Mouse (Mus musculus) embryonic stem cell, embryonic (primary cell): ENCODE measurements around the gene Immp2l.
"Not testable (repeated sequence)": the region's sequence is repeated elsewhere in the genome, so short reads cannot be mapped to it uniquely, and the experiment has no call there.

Experiments
- CTCF ChIA-PET, 4 experiments: fragments of 300-600 bp in 2 of 4; fragments of 350-600 bp in 2 of 4; sonication (Branson Sonifier 250); formaldehyde crosslinking; loops; one replicate each; lab custom pipeline; 2022; ENCODE audit warnings: inconsistent platforms in 2 of 4; lab: Charles Lee
- POLR2A ChIA-PET, 4 experiments: fragments of 300-600 bp in 2 of 4; fragments of 350-600 bp in 2 of 4; sonication (Branson Sonifier 250); formaldehyde crosslinking; loops; one replicate each; lab custom pipeline; 2022; ENCODE audit warnings: antibody characterized with exemption in 4 of 4, inconsistent platforms in 1 of 4; lab: Charles Lee

Immp2l gene

DNA sequence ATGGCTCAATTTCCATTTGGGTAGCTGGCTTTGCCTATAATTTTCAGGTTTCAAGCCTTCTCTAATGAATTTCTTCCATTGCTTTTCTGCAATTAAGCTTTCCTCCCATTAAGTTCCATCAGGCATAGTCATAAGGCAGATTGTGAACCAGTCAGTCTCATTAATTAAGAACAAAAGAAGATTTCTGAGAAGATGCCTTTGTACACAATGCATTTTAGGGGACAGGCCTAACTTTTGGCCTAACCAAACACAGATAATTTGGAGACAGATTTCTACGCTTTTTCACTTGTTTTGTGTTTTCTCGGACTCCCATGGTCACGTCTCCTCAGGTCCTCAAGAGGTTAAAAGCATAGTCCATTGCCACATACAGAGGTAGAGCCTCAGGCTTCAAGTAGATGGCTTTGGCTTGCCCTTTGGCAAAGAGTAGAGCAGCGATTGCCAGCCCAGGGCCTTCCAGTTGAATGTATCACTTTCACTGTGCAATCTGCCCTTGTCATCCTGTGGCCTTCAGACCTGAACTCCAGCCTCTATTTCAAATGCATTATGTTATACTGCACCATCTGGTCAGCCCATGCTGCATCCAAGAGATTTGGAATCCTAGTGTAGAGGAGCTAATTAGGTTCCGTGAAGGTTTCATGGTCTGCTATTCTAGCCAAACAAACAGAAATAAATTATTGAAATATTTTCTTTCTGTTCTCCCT, 750.9 kb downstream of the Immp2l start:
- ChIA-PET CTCF (no interaction called here), POLR2A (interaction anchor here in 1 of 4 experiments (0.5 kb wide), 1 partner anchor 1786 kb away, joined by 3 read pairs; no protein-coding TSS in a partner anchor)

DNA sequence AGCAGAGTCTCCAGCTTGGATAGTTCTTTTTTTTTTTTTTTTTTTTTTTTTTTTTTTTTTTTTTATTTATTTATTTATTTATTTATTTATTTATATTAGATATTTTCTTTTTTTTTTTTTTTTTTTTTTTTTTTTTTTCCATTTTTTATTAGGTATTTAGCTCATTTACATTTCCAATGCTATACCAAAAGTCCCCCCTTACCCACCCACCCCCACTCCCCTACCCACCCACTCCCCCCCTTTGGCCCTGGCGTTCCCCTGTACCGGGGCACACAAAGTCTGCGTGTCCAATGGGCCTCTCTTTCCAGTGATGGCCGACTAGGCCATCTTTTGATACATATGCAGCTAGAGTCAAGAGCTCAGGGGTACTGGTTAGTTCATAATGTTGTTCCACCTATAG, 753.9 kb downstream of the Immp2l start:
- CTCF ChIA-PET, POLR2A ChIA-PET: not testable (repeated sequence)

- POLR2A ChIA-PET, CTCF ChIA-PET: not testable (repeated sequence)
Measured at GRCm38 (mm10) chr12:41793681-41794080, 769.8 kb downstream of the Immp2l start.

DNA sequence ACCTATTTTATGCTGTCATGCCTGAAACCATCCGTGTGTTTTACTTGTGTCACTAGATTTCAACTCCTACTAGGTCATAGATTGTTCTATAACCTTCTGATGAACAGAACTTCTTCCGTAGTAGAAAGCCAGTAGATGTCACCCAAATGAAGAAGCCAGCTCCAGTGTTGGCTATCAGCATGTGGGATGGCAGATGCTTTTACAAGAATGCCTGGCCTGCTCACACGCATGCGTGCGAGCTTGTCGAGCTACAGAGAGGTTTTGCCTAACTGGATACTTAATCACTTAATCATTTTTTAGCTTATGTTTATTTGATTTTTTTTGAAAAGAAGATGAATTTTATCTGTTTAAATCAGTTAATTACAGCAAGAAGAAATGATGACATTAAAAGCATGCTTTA, 805.6 kb downstream of the Immp2l start:
- POLR2A ChIA-PET, result no interaction called here
- CTCF ChIA-PET, result no interaction called here

- ChIA-PET CTCF (no interaction called here), POLR2A (no interaction called here)
Measured at GRCm38 (mm10) chr12:41831731-41832130, 807.8 kb downstream of the Immp2l start.

DNA sequence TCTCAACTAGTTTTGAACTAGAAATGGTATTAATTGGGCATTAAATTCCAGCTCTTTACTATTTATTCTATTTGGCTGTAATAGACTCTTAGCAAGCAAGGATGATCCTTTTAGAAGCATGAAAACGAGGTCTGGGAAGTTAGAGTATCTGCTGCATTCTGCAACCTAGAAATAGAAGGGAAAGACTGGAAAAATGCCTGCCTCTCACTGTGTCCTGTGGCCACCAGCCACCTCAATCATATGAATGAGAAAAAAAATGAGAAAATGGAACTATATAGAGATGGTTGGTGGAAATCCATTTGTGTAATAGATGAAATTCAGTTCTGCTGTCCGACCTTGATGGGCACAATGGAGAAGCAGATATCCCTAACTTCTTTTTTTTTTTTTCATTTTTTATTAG, 810.8 kb downstream of the Immp2l start:
- CTCF ChIA-PET, result no interaction called here
- POLR2A ChIA-PET, result no interaction called here

GRCm38 (mm10) chr12:41838334-41838847, 814.5 kb downstream of the Immp2l start:
- CTCF ChIA-PET, result no interaction called here
- POLR2A ChIA-PET, result no interaction called here

- POLR2A ChIA-PET, result no interaction called here
- CTCF ChIA-PET, result no interaction called here
Measured at GRCm38 (mm10) chr12:41839241-41839640, 815.4 kb downstream of the Immp2l start.

DNA sequence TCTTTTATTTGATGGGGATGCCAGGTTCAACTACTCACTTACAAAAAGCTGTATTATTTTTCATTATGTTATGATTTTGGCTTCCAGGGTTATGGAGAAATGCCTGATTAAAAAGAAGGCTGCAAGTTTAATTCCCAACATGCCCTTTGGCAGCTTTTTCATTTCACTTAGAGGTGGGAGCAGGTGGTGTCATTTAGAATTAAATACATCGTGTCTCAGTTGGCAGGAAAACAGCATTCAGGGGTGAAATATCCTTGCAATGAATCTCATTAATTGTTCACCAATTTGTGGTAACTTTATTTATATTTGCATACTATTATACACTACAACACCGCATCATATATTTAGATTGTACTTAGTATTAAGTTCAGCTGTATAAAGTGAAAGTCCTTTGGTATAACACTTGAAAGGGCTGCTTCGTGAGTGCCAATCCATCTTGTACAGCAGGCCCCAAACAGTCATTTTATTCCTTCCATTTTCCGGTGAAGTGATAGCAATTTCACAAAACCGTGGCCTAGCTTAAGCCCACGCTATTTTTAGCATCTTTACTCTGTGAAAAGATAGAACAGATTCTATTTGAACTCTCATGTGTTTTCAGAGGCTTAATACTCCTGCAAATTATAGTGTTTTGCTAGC, 818.9 kb downstream of the Immp2l start:
- ChIA-PET CTCF (no interaction called here), POLR2A (no interaction called here)

DNA sequence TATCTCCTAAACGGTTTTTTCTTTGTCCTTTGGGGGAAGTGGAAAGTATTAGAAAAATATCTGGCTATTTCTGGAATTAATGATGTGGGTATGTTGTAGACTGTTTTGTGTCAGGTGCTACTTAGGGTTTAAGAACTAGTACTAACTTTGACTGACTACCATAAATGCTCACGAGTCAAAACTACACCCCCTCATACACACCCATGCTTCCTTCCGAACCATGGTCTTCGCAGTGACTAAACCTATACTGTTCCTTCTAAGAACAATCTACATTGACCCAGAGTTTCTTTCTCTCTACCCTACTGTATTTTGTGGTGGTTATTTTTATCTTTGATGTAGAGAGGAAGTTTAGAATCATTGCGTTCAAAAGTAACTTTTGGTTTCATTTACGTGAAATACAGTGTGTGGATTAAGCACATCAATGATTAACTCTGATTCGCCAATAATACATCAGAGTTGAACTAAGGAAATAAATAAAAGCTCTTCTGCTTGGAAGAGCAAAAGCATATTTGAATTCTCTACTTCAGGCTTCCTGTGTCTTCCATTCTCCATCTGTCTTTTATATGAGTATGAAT, 828.1 kb downstream of the Immp2l start:
- POLR2A ChIA-PET, result no interaction called here

GRCm38 (mm10) chr12:41859652-41860051, 835.8 kb downstream of the Immp2l start:
- POLR2A ChIA-PET, CTCF ChIA-PET: not testable (repeated sequence)

More for the DNA sequence above, 828.1 kb downstream of the Immp2l start:
- CTCF ChIA-PET, result no interaction called here

- POLR2A ChIA-PET, result no interaction called here
Measured at GRCm38 (mm10) chr12:41868317-41868716, 844.4 kb downstream of the Immp2l start.

GRCm38 (mm10) chr12:41874015-41874414, 850.1 kb downstream of the Immp2l start:
- POLR2A ChIA-PET, result no interaction called here

More at GRCm38 (mm10) chr12:41868317-41868716, 844.4 kb downstream of the Immp2l start:
- CTCF ChIA-PET, result no interaction called here

DNA sequence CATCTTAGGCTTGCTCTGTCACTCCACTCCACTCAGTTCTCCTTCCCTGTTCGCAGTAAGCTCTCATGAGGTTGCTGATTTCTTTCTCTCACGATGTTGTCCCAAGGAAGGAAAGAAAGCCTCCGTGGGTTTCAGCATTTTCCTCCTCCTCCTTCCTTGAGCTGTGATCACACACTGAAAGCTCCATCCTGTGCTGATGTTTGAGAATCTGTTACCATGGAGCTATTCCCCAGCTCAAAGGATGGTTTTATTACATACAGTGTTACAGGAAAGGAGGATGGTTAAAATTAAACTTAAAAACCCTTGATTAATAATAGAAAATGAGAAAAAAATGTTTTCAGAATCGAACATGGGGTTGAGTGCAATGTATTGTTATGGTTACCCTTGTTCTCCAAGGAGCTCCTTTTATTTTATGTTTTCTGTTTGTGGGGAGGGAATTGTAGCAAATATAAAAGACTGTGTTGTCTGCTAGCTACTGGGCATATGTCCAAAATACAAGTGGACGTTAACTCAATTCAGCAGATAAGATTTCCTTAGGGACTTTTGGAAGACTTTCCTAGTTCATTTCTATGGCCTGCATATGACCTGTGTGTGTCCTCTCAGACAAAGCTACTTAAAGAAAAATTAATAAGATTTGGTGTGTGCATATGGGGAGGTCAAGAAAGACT, 853.5 kb downstream of the Immp2l start:
- ChIA-PET CTCF (no interaction called here), POLR2A (interaction anchor here in 1 of 4 experiments (0.8 kb wide), 1 partner anchor 239 kb away, joined by 3 read pairs; no protein-coding TSS in a partner anchor)

More at GRCm38 (mm10) chr12:41874015-41874414, 850.1 kb downstream of the Immp2l start:
- CTCF ChIA-PET, result no interaction called here

DNA sequence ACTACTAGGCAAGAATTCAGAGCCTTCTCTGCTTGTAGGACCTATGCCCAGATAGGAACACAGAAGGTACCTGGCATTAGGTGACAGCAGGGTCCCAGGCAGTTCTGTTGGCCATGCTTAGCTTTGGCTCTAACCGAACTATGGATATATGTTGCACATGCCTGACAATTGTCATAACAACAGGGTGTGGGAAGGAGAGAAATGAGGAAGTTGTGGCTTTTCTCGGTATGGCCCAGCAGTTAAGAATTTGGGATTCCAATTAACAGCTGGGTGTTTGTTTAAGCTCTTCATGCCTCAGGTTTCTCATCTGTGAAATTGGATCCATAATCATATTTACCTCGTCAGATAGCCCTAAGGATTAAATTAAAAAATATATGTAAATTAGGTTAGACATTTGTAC, 854.6 kb downstream of the Immp2l start:
- ChIA-PET CTCF (no interaction called here), POLR2A (interaction anchor here in 1 of 4 experiments (0.8 kb wide), 1 partner anchor 240 kb away, joined by 3 read pairs; no protein-coding TSS in a partner anchor)

- CTCF ChIA-PET, result no interaction called here
- POLR2A ChIA-PET, result no interaction called here
Measured at GRCm38 (mm10) chr12:41878972-41879371, 855.1 kb downstream of the Immp2l start.

DNA sequence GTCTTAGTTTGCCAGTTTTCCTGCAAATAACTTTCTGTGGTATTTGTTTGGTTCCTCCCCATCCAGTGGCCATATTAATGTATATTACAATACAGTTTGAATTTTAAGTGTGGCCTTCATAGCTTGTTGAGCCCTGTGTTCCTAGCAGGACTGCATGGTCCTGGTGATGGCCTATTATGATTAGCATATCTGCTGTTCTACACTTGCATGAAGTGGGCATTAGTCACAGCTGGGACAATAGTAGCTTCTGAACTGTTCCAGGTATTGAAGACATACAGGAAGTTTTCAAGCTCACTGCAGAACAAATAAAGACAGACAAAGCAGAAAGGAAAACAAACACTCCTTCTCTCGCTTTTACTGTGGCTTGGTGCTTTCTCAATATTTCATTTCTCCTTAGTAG, 855.5 kb downstream of the Immp2l start:
- CTCF ChIA-PET, result no interaction called here

GRCm38 (mm10) chr12:41880833-41881232, 856.9 kb downstream of the Immp2l start:
- CTCF ChIA-PET, result no interaction called here
- POLR2A ChIA-PET, result interaction anchor here in 1 of 4 experiments (0.6 kb wide), 1 partner anchor 9 kb away, joined by 3 read pairs; no protein-coding TSS in a partner anchor

More for the DNA sequence above, 855.5 kb downstream of the Immp2l start:
- POLR2A ChIA-PET, result no interaction called here

DNA sequence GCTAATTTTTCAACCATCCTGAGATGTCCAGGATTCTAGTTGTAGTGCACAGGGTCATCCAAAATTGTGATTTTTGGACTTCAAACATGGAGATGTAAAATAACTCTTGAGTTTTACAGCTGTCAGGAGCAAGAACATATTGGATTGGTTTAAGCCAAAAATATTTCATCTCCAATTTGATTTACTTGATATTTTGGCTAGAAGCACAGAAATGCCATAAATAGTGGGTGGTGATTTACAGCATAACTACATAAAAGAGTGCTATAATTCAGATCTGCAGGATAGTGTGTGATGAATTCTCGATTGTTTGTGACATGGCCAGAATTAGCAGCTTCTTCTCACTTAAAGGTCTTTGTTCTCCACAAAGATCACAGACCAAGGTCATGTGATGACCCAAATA, 884.1 kb downstream of the Immp2l start:
- CTCF ChIA-PET, result no interaction called here
- POLR2A ChIA-PET, result no interaction called here

DNA sequence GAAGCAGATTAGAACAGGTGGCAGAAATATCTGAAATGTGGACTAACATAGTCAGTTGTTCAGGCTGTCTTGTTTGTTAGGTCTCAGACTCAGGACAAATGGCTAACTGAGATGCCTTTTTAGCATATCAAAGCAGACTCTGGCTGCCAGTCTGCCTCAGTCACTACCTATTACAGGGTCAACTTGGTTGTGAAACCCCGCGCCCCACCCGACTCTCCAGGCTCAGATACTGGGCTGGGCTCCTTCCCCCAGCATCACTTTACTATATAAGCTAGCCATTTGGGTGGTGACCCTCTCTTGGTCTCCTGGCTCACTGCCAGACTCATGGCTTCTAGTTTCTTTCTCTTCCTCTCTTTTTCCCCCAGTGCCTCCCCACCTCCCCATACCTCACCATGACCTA, 887.7 kb downstream of the Immp2l start:
- POLR2A ChIA-PET, result no interaction called here
- CTCF ChIA-PET, result interaction anchor here in 1 of 4 experiments (0.6 kb wide), 1 partner anchor 125 kb away, joined by 3 read pairs; no protein-coding TSS in a partner anchor
